Mouse (Mus musculus) fat pad, adult 2 months (tissue): Measurements from ENCODE around the gene Gstp2.

ENCODE experiments used
- DNase-seq: peaks from one replicate; pipeline ENCODE4 v3.0.0-alpha.2; 2011; ENCODE audit warnings: low read depth, low spot score; ENCODE audit errors: extremely low read depth

Gstp2 gene

GRCm38 (mm10) chr19:4045966-4046865 is at the start of gene Gstp2:
Gene Gstp2, minus strand, starts transcription at chr19:4046023.
- peak; percentile 83 for DNase-seq

GRCm38 (mm10) chr19:4094774-4095303 is 49.0 kb upstream of the Gstp2 start:
- DNase-seq: no peak

- no peak for DNase-seq
These were observed 48.5 kb upstream of the Gstp2 start for GRCm38 (mm10) chr19:4094348-4094747.

- DNase-seq: no peak
These were observed 47.9 kb upstream of the Gstp2 start for GRCm38 (mm10) chr19:4093772-4094171.

GRCm38 (mm10) chr19:4092750-4093149 is 46.9 kb upstream of the Gstp2 start:
- no peak for DNase-seq

- DNase-seq: no peak
These were observed 45.6 kb upstream of the Gstp2 start for GRCm38 (mm10) chr19:4091383-4091782.

GRCm38 (mm10) chr19:4090446-4090845 is 44.6 kb upstream of the Gstp2 start:
- DNase-seq: no peak

GRCm38 (mm10) chr19:4089128-4089527 is 43.3 kb upstream of the Gstp2 start:
- DNase-seq: no peak

- DNase-seq: no peak
These were observed 42.3 kb upstream of the Gstp2 start for GRCm38 (mm10) chr19:4088146-4088545.

- DNase-seq: no peak
These were observed 41.3 kb upstream of the Gstp2 start for GRCm38 (mm10) chr19:4087090-4087489.

GRCm38 (mm10) chr19:4086156-4086555 is 40.3 kb upstream of the Gstp2 start:
- no peak for DNase-seq

GRCm38 (mm10) chr19:4084984-4085383 is 39.2 kb upstream of the Gstp2 start:
- no peak for DNase-seq

GRCm38 (mm10) chr19:4083826-4084225 is 38.0 kb upstream of the Gstp2 start:
- DNase-seq: no peak

- DNase-seq: no peak
These were observed 37.5 kb upstream of the Gstp2 start for GRCm38 (mm10) chr19:4083316-4083715.

GRCm38 (mm10) chr19:4082219-4082965 is 36.6 kb upstream of the Gstp2 start:
- no peak for DNase-seq

- no peak for DNase-seq
These were observed 35.6 kb upstream of the Gstp2 start, which contains the start of gene Cabp2 for GRCm38 (mm10) chr19:4081394-4081793. Gene Cabp2, plus strand, starts transcription at chr19:4081578.

- DNase-seq: no peak
These were observed 34.7 kb upstream of the Gstp2 start for GRCm38 (mm10) chr19:4080511-4081009.

GRCm38 (mm10) chr19:4079594-4079993 is 33.8 kb upstream of the Gstp2 start:
- DNase-seq: no peak

- no peak for DNase-seq
These were observed 29.7 kb upstream of the Gstp2 start for GRCm38 (mm10) chr19:4075531-4075930.

- DNase-seq: no peak
These were observed 27.0 kb upstream of the Gstp2 start for GRCm38 (mm10) chr19:4072706-4073424.

- no peak for DNase-seq
These were observed 25.6 kb upstream of the Gstp2 start for GRCm38 (mm10) chr19:4071406-4071805.
